Mouse (Mus musculus) left cerebral cortex, adult 18-20 months (tissue): ENCODE data around the gene Slc30a7. TPM values are rescaled to one million over a fixed set of nuclear protein-coding genes. Genes with fewer than 3 reads are reported as not detected.

Experiments used
- microRNA-seq, 2 experiments: library from miRNA; unstranded; fragments of <30 nt; microRNA quantifications; one replicate each; pipeline ENCODE4 v1.2.0; 2021
- total RNA-seq, 2 experiments: library from RNA; stranded (reverse); gene quantifications; 2 replicates each; pipeline ENCODE4 v1.2.3; 2021

Gene Slc30a7
- total RNA-seq, 2 experiments from 2014 or later = 30.9 to 31.4 TPM

Small RNA genes lying within 50 kb of the gene (microRNA-seq; reads per million reads assigned to microRNA genes)
- 0 reads per million in 2 experiments for gene Mir669n

Other genes starting within 250 kb of the Slc30a7 start
- 10 to 100 TPM; 12.1 to 12.4 TPM for gene Dph5, start 119.6 kb downstream of the Slc30a7 start, total RNA-seq
- 10 to 100 TPM; 76.9 to 77.5 TPM for gene Extl2, start 56 bp upstream of the Slc30a7 start, total RNA-seq
- gene Vcam1, start 122.3 kb upstream of the Slc30a7 start, total RNA-seq = 10 to 100 TPM; 17.3 to 17.9 TPM
- gene Gpr88, start 246.1 kb upstream of the Slc30a7 start, total RNA-seq = 100 to 1,000 TPM in 1 of 2 experiments, 10 to 100 TPM in 1; 81.1 to 117 TPM